Mouse (Mus musculus): ENCODE data around the gene Tas2r135. TPM values are rescaled to one million over a fixed set of nuclear protein-coding genes. Genes with fewer than 3 reads are reported as not detected.

The Tas2r135 gene
- total RNA-seq, 4 experiments from 2014 or later = not detected

GRCm38 (mm10) chr6:42426337-42426736, 21.1 kb downstream of the Tas2r135 start:
- no peak for DNase-seq (ENCODE audit: low spot score in 2 of 2)

GRCm38 (mm10) chr6:42433554-42433953, 28.3 kb downstream of the Tas2r135 start:
- no peak for DNase-seq (ENCODE audit: low spot score in 2 of 2)

GRCm38 (mm10) chr6:42434446-42434845, 29.2 kb downstream of the Tas2r135 start, which contains the start of gene Tas2r126:
TSS of gene Tas2r126 (plus strand) at chr6:42434535.
- DNase-seq (ENCODE audit: low spot score in 2 of 2) = no peak

- no peak for DNase-seq (ENCODE audit: low spot score in 2 of 2)
Measured at GRCm38 (mm10) chr6:42435490-42435889, 30.3 kb downstream of the Tas2r135 start.

- no peak for DNase-seq (ENCODE audit: low spot score in 2 of 2)
Measured at GRCm38 (mm10) chr6:42441395-42441794, 36.2 kb downstream of the Tas2r135 start.

GRCm38 (mm10) chr6:42444491-42444890, 39.3 kb downstream of the Tas2r135 start:
- DNase-seq (ENCODE audit: low spot score in 2 of 2) = no peak

GRCm38 (mm10) chr6:42447381-42447780, 42.1 kb downstream of the Tas2r135 start:
- no peak for DNase-seq (ENCODE audit: low spot score in 2 of 2)

Other genes with a start within 250 kb of the Tas2r135 start
- gene Tas2r144, start 190.1 kb upstream of the Tas2r135 start, total RNA-seq (2022) = not detected
- 10 to 100 TPM; 36.8 to 57.2 (median 41.2) TPM for gene Gstk1, start 159.5 kb upstream of the Tas2r135 start, total RNA-seq (2022)
- not detected for gene Tmem139, start 143.5 kb upstream of the Tas2r135 start, total RNA-seq (2022)
- gene Casp2, start 140.4 kb upstream of the Tas2r135 start, total RNA-seq (2022) = 1 to 10 TPM; 3.3 to 5.8 (median 4.2) TPM
- gene Clcn1, start 118.7 kb upstream of the Tas2r135 start, total RNA-seq (2022) = 100 to 1,000 TPM; 145 to 180 (median 166) TPM
- gene Fam131b, start 80.8 kb upstream of the Tas2r135 start, total RNA-seq (2022) = under 1 TPM; 0.08 to 0.41 (median 0.21) TPM
- gene Zyx, start 55.8 kb upstream of the Tas2r135 start, total RNA-seq (2022) = 10 to 100 TPM; 12.1 to 15.9 (median 13.7) TPM
- gene Epha1, start 32.2 kb upstream of the Tas2r135 start, total RNA-seq (2022) = under 1 TPM in 2 of 4 experiments, not detected in 2; 0.07 to 0.10 TPM
- gene Tas2r143, start 5.2 kb upstream of the Tas2r135 start, total RNA-seq (2022) = not detected
- gene Tas2r126, start 29.1 kb downstream of the Tas2r135 start, total RNA-seq (2022) = not detected
- not detected for gene Olfr458, start 59.8 kb downstream of the Tas2r135 start, total RNA-seq (2022)
- gene Olfr457, start 70.9 kb downstream of the Tas2r135 start, total RNA-seq (2022) = not detected
- gene Olfr456, start 81.8 kb downstream of the Tas2r135 start, total RNA-seq (2022) = not detected
- not detected for gene Olfr455, start 142.2 kb downstream of the Tas2r135 start, total RNA-seq (2022)
- not detected for gene Tcaf3, start 192.3 kb downstream of the Tas2r135 start, total RNA-seq (2022)
- 1 to 10 TPM; 1.2 to 2.0 (median 1.5) TPM for gene Tcaf2, start 239.8 kb downstream of the Tas2r135 start, total RNA-seq (2022)

Data from gastrocnemius, adult 8-10 months (tissue).